Mouse (Mus musculus) MEL (cell line): ENCODE results near the gene Fosl1. TPM values are rescaled to one million over a fixed set of nuclear protein-coding genes. Genes with fewer than 3 reads are reported as not detected.

ENCODE experiments used
- DNase-seq: peaks from one replicate; pipeline ENCODE4 v3.0.0; 2011; ENCODE audit warnings: low read depth, low spot score
- H3K27ac ChIP-seq: 2 replicates; pipeline ENCODE4 v1.5.1; 2012; ENCODE audit warnings: low read depth, mild to moderate bottlenecking, control low read depth, low read length, moderate library complexity; ENCODE audit not compliant: control insufficient read depth
- H3K27me3 ChIP-seq, 2 experiments: fragments of 150-350 bp in 1 of 2; sonication (generic) in 1 of 2; 2 replicates each; pipeline ENCODE4 v1.6.1; 2012; ENCODE audit warnings: low read length in 2 of 2, mild to moderate bottlenecking in 2 of 2, improper control_type of control experiment in 1 of 2, moderate library complexity in 1 of 2; ENCODE audit not compliant: insufficient read depth in 2 of 2, control insufficient read depth in 1 of 2
- H3K36me3 ChIP-seq, 2 experiments: 2 replicates each; pipeline ENCODE4 v1.6.1; 2012 to 2014; ENCODE audit warnings: low read length in 2 of 2, improper control_type of control experiment in 1 of 2, inconsistent platforms in 1 of 2, mild to moderate bottlenecking in 1 of 2; ENCODE audit not compliant: insufficient read depth in 2 of 2, control insufficient read depth in 1 of 2
- H3K4me1 ChIP-seq, 2 experiments: fragments of 150-350 bp in 1 of 2; sonication (generic) in 1 of 2; 2 replicates each; pipeline ENCODE4 v1.6.1; 2012; ENCODE audit warnings: low read length in 2 of 2, improper control_type of control experiment in 1 of 2, mild to moderate bottlenecking in 1 of 2; ENCODE audit not compliant: insufficient read depth in 2 of 2, control insufficient read depth in 1 of 2
- H3K4me3 ChIP-seq, 2 experiments: fragments of 150-350 bp in 1 of 2; sonication (generic) in 1 of 2; 2 replicates each; pipeline ENCODE4 v1.5.1; 2012; ENCODE audit warnings: low read depth in 2 of 2, low read length in 2 of 2, mild to moderate bottlenecking in 2 of 2, moderate library complexity in 2 of 2, control low read depth in 1 of 2, improper control_type of control experiment in 1 of 2; ENCODE audit not compliant: control insufficient read depth in 1 of 2, insufficient read depth in 1 of 2
- H3K79me2 ChIP-seq: 2 replicates; pipeline ENCODE4 v1.6.1; 2012; ENCODE audit warnings: mild to moderate bottlenecking, low read length, moderate library complexity; ENCODE audit not compliant: control insufficient read depth, poor library complexity, insufficient read depth
- H3K9ac ChIP-seq: 2 replicates; pipeline ENCODE4 v1.6.1; 2012; ENCODE audit warnings: low read depth, mild to moderate bottlenecking, control low read depth, low read length, moderate library complexity; ENCODE audit not compliant: control insufficient read depth, poor library complexity, severe bottlenecking
- H3K9me3 ChIP-seq: fragments of 150-350 bp; sonication (generic); replicated peaks from 2 replicates; pipeline ENCODE4 v1.6.1; 2012; ENCODE audit warnings: mild to moderate bottlenecking, low read length, improper control_type of control experiment, moderate library complexity; ENCODE audit not compliant: insufficient read depth
- BHLHE40 ChIP-seq: IDR thresholded peaks from 2 replicates; pipeline ENCODE4 v1.6.1; 2012; ENCODE audit warnings: low read depth, mild to moderate bottlenecking, inconsistent platforms, low read length, improper control_type of control experiment, borderline replicate concordance
- EP300 ChIP-seq, 2 experiments: IDR thresholded peaks; 2 replicates each; pipeline ENCODE4 v1.6.1; 2011; ENCODE audit warnings: improper control_type of control experiment in 2 of 2, low read length in 2 of 2, low read depth in 1 of 2, mild to moderate bottlenecking in 1 of 2
- ETS1 ChIP-seq: IDR thresholded peaks from 2 replicates; pipeline ENCODE4 v1.6.1; 2012; ENCODE audit warnings: low read depth, mild to moderate bottlenecking, inconsistent platforms, low read length, improper control_type of control experiment, moderate library complexity
- GABPA ChIP-seq: IDR thresholded peaks from 2 replicates; pipeline ENCODE4 v1.6.1; 2012; ENCODE audit warnings: low read depth, mild to moderate bottlenecking, inconsistent platforms, low read length, improper control_type of control experiment, moderate library complexity
- JUND ChIP-seq: IDR thresholded peaks from 2 replicates; pipeline ENCODE4 v1.6.1; 2011; ENCODE audit warnings: low read depth, mild to moderate bottlenecking, improper control_type of control experiment, low read length
- MAFK ChIP-seq: IDR thresholded peaks from 2 replicates; pipeline ENCODE4 v1.6.1; 2011; ENCODE audit warnings: low read depth, mild to moderate bottlenecking, low read length, improper control_type of control experiment, borderline replicate concordance
- MAX ChIP-seq: IDR thresholded peaks from 2 replicates; pipeline ENCODE4 v1.6.1; 2011; ENCODE audit warnings: low read length, improper control_type of control experiment
- MXI1 ChIP-seq: IDR thresholded peaks from 2 replicates; pipeline ENCODE4 v1.6.1; 2011; ENCODE audit warnings: mild to moderate bottlenecking, low read depth, low read length, improper control_type of control experiment
- POLR2AphosphoS2 ChIP-seq: IDR thresholded peaks from 2 replicates; pipeline ENCODE4 v1.6.1; 2011; ENCODE audit warnings: low read length, improper control_type of control experiment
- TBP ChIP-seq: IDR thresholded peaks from 2 replicates; pipeline ENCODE4 v1.8.0; 2011; ENCODE audit warnings: low read depth, low read length, improper control_type of control experiment
- TCF12 ChIP-seq: IDR thresholded peaks from 2 replicates; pipeline ENCODE4 v1.6.1; 2014; ENCODE audit warnings: low read depth, mild to moderate bottlenecking, inconsistent platforms, low read length, improper control_type of control experiment, moderate library complexity
- ZC3H11A ChIP-seq: IDR thresholded peaks from 2 replicates; pipeline ENCODE4 v1.6.1; 2012; ENCODE audit warnings: low read depth, mild to moderate bottlenecking, inconsistent platforms, low read length, improper control_type of control experiment
- ZMIZ1 ChIP-seq: IDR thresholded peaks from 2 replicates; pipeline ENCODE4 v1.6.1; 2012; ENCODE audit warnings: low read depth, mild to moderate bottlenecking, inconsistent platforms, low read length, improper control_type of control experiment, moderate library complexity
- ZNF384 ChIP-seq: IDR thresholded peaks from 2 replicates; pipeline ENCODE4 v1.6.1; 2012; ENCODE audit warnings: low read depth, mild to moderate bottlenecking, inconsistent platforms, low read length, improper control_type of control experiment
- polyA plus RNA-seq, 2 experiments: library from polyadenylated mRNA; stranded (reverse) in 1 of 2; unstranded in 1 of 2; fragments of >175 nt in 1 of 2; fragments of >200 nt in 1 of 2; gene quantifications; 2 replicates each; pipeline versions ENCODE4 v1.2.1 to v1.2.4; 2012; ENCODE audit warnings: low replicate concordance in 2 of 2, low read depth in 1 of 2; ENCODE audit not compliant: insufficient read length in 2 of 2, insufficient read depth in 1 of 2, missing spikeins in 1 of 2
- total RNA-seq: library from RNA; depleted of rRNA; stranded (reverse); fragments of 300-350 nt; gene quantifications from 2 replicates; pipeline ENCODE4 v1.2.3, GENCODE M21; 2012

Fosl1 gene
- total and polyA plus RNA-seq, 3 experiments, result 2.0 to 3.1 TPM; not detected in 1

DNA sequence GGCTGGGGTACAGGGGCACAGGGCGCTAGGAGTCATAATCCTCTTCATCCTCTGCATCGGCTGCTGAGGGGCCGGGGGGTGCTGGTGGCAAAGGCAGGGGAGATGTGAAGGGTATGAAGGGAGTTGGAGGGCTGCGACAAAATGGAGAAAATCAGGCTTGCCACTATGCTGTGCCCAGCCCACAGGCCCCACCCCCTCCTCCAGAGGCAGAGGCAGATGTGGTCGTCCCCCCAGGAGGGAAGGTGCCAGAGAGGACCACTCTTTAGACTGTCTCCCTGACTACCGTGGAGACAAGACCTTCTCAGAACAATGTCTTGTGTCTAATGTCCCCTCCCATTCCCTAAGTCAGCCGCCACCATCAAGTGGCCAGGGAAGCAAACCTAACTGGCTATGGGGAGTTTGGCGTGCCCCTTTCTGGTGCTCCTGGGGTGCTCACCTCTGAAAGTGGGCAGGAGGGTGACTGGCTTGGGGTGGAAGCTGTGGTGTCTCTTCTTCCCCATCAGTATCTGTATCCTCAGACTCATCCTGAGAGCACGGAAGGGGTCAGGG lies 24.4 kb upstream of the Fosl1 start:
- Histone ChIP-seq H3K27me3 (no peaks in the 10 kb centered on the region), H3K4me1 (peaks cover 0 to 13% of the 10 kb centered on the region in 2 experiments; a peak in 1 of 4 replicates), H3K9ac (no peak overlapping the region), H3K9me3 (no peaks in the 10 kb centered on the region), H3K79me2 (peaks cover 24% of the 10 kb centered on the region), H3K27ac (no peak overlapping the region), H3K4me3 (no peak overlapping the region), H3K36me3 (peaks cover 0 to 2% of the 10 kb centered on the region in 2 experiments; a peak in 2 of 4 replicates)
- no peak for DNase-seq
- TF ChIP-seq ZNF384 (no peak), JUND (no peak), BHLHE40 (no peak), EP300 (IDR thresholded peaks at IDR 0.05; ENCODE audit: low read depth in 1 of 2, low read length in 2 of 2) (no peak), GABPA (no peak)

DNA sequence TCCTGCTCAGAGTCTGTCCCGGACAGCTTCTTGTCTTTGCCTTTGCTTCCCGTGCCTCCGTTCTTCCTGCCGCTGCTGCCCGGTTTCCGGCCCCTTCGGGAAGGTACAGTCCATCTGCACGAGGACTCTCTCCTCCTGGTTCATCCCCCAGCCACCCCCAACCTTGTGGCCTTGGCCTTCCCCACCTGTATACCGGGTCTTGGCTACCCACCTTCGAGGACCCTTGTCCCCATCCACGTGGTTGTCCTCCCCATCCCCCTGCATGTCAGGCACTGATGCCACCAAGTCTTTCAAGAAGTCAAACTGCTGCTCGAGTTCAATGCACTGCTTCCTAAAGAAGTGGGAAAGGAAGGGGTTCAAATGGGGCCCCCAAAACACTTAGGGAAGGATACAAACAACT lies 23.8 kb upstream of the Fosl1 start:
- H3K9me3 ChIP-seq, result no peaks in the 10 kb centered on the region
- no peak for DNase-seq
- peaks cover 0 to 13% of the 10 kb centered on the region in 2 experiments; a peak in 1 of 4 replicates for H3K4me1 ChIP-seq
- H3K4me3 ChIP-seq, result peak overlapping the region; percentile 94 to 95
- H3K9ac ChIP-seq, result peak overlapping the region; percentile 96
- TF ChIP-seq MAX (no peak), TBP (no peak), TCF12 (no peak), POLR2AphosphoS2 (no peak), ZMIZ1 (no peak), MAFK (no peak), EP300 (IDR thresholded peaks at IDR 0.05; ENCODE audit: low read depth in 1 of 2, low read length in 2 of 2) (no peak), ZC3H11A (no peak), MXI1 (no peak; the same call in 1 of the 2 replicates), ETS1 (no peak)
- no peak overlapping the region for H3K27ac ChIP-seq
- H3K36me3 ChIP-seq, result peaks cover 0 to 2% of the 10 kb centered on the region in 2 experiments; a peak in 2 of 4 replicates
- no peaks in the 10 kb centered on the region for H3K27me3 ChIP-seq
- H3K79me2 ChIP-seq, result peaks cover 24% of the 10 kb centered on the region
